Mouse (Mus musculus): ENCODE data around the gene 1500011B03Rik.
A peak's percentile ranks its signal among the peaks of the same experiment; 100 is the strongest.

DNA sequence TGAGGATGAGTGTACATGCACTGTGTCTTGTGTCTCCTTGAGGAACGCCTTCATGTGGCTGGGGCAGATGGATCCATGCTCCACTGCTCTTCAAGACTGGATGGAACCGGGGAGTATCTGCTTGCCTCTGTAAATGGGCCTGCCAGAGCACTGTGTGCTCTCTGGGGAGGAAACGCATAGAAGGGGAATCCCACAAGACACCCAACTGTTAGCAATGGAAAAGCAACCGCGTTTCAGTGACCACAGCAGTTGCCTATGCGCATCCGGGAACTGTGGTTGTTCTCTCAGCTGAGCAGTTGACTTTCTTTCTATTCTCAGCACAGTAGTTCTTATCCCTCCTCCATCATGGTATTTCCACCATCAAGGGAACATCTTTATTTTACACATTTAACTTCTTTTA, 41.5 kb upstream of the 1500011B03Rik start:
- TF ChIP-seq CTCF (IDR thresholded peaks at IDR 0.05; ENCODE audit: low read depth) = no peak
- TF ChIP-seq EP300 (IDR thresholded peaks at IDR 0.05; ENCODE audit: low read depth) = peak; percentile 32; the same call in 1 of the 2 replicates

Measured in liver, postnatal 0 days (tissue).